Mouse (Mus musculus): ENCODE results near the gene Pik3c2b. TPM values are rescaled to one million over a fixed set of nuclear protein-coding genes. Genes with fewer than 3 reads are reported as not detected.

The Pik3c2b gene
- total RNA-seq, 1 experiment from 2014 or later: 1.9 TPM

- ATAC-seq (replicated peaks; ENCODE audit: insufficient number of reproducible peaks, low FRiP score, low TSS enrichment, poor library complexity, severe bottlenecking): no peak
Observed at GRCm38 (mm10) chr1:133155270-133155669, 109.8 kb downstream of the Pik3c2b start.

Other genes starting within 250 kb of the Pik3c2b start
- gene Lrrn2, start 165.4 kb upstream of the Pik3c2b start, total RNA-seq (2017): not detected in 3 replicates
- 113 to 271 TPM (median 138 TPM) in 3 replicates for gene Mdm4, start 15.1 kb upstream of the Pik3c2b start, total RNA-seq (2017)
- gene Ppp1r15b, start 85.5 kb downstream of the Pik3c2b start, total RNA-seq (2017): 173 to 191 TPM (median 177 TPM) in 3 replicates
- gene Plekha6, start 118.5 kb downstream of the Pik3c2b start, total RNA-seq (2017): 5.7 to 6.3 TPM (median 5.7 TPM) in 3 replicates